Mouse (Mus musculus) neural tube, embryonic 10.5 days (tissue): ENCODE results near the gene Mpo.

Experiments used
- DNase-seq: peaks from one replicate; pipeline ENCODE4 v3.0.0-alpha.2; 2017; ENCODE audit warnings: low spot score; ENCODE audit errors: extremely low spot score

The Mpo gene

DNA sequence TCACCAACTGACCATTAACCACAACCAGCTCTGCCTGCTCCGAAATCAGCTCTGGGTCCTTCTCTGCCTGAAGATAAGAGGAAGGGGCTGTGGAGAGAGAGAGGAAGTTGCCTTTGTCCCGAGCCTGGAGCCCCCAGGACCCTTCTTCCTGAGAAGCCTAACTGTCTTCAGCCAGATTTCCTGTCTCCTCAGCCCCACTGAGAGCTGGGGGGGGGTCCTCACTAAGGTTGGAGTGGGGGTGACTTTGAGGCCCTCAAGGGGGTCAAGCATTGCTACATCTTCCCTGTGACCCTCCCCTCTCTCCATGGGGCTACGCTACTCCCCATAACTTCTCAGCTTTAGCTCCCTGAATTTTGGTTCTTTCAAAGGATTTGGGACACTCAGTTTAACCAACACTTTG, at the start of gene Mpo:
TSS of gene Mpo (plus strand) at position 122 of the 400 bp plus-strand sequence.
- DNase-seq: no peak

DNA sequence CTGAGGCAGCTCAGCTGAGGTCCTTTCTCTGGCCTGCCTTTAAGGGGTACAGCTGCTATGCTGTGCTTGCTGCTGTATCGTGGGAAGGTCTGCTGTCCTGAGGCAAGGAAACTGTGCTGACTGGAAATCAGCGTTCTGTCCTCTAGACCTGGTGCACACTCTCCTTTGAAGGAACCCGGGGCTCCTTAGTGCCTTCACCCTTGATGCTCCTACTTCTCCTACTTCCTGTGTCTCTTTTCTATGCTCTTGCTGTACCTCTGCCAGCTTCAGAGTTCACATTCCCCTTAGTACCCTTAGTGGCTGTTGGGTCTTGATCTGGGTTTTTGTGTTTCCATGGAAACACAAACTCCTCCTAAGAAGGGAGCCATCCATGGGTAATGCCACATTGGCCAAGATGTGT, 49.7 kb upstream of the Mpo start:
- DNase-seq: no peak

DNA sequence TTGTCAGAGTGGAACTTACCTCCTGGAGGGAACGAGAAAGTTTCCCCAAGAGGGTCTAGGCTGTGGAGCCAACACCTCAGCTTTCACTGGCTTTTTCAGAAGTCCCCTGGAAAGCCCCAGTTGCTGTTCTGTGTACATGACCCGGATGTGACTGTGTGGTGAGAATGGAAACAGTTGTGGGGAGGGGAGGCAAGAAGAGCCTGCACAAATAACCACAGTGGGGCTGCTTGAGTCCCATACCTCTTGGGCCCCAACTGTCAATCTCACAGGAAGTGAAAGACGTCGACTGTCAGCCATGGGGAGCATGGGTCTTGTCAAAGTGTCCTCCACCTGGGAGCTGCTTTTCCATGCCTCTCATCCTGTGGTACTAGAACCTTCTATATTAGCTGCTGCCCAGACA, 48.4 kb upstream of the Mpo start:
- DNase-seq: no peak

DNA sequence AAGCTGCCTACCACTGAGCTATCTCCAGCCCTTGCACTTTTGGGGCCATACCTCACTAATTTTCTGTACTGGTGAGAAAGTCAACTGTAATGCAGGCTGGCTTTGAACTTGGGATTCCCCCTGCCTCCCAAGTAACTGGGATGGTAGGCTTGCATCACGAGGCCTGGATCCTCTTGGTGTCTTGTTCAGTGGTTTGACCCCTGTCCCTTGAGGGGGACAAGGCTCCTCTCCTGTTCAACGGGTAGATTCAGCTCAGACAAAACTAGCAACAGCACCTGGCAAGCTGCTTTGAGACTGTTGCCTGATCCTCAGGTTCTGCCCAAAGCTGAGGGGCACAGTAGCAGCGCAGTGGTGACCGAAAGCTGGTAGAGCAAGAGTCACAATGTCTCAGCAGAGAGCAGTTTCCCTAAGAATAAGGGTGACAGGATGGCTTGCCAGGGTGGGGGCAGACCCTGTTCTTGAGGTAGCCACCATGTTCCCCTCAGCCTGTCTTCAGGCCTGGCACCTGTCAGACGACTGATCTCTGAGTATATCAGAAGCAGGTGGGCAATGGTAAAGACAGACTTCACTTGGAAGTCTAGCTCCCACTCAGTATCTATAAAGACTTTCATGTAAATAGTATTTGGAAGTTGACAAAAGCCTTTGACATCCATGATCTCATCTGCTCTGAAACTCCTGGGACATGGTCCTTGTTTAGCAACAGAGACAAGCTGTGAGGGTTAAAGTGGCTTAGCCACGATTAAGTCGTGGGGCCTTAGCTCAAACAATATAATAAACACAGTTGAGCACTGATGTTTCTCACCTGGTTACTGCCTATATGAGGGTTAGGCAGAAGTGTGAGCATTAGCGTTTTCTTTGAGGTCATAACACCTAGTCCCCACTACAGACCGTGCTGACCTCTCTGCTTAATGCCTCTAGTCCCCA, 47.5 kb upstream of the Mpo start:
- DNase-seq: no peak

DNA sequence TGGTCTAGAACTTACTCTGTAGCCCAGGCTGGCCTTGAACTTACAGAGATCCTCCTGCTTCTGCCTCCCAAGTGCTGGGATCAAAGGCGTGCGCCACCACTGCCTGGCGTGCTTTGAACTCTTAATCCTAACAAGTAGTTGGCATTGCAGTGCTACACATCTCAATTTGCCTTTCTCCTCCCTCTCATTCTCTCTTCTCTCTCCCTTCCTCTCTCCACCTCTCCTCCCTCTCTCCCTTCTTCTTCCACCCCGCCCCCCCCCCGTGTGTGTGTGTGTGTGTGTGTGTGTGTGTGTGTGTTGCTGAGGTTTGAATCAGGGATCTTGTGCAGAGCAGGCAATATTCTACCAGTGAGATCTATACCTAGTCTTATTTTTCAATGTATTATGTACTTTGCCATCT, 46.1 kb upstream of the Mpo start:
- no peak for DNase-seq

DNA sequence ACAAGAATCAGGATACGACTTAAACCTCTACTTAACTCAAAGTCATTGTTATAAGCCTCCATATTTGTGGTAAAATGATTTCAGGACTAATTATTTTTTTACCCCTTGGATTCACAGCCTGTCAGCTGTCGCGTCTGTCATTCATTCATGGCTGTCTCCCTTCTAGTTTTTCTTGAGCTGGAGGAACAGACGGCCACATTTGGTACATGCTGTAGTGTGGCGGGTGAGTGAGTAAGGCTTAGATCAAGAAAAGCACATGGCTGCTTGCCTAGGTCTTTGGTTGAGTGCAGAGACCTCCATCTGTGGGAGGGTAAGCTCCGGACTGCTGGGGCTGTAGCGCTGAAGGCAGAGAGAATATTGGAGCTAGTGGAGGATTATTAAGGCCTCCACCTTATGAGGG, 45.7 kb upstream of the Mpo start:
- DNase-seq: no peak

DNA sequence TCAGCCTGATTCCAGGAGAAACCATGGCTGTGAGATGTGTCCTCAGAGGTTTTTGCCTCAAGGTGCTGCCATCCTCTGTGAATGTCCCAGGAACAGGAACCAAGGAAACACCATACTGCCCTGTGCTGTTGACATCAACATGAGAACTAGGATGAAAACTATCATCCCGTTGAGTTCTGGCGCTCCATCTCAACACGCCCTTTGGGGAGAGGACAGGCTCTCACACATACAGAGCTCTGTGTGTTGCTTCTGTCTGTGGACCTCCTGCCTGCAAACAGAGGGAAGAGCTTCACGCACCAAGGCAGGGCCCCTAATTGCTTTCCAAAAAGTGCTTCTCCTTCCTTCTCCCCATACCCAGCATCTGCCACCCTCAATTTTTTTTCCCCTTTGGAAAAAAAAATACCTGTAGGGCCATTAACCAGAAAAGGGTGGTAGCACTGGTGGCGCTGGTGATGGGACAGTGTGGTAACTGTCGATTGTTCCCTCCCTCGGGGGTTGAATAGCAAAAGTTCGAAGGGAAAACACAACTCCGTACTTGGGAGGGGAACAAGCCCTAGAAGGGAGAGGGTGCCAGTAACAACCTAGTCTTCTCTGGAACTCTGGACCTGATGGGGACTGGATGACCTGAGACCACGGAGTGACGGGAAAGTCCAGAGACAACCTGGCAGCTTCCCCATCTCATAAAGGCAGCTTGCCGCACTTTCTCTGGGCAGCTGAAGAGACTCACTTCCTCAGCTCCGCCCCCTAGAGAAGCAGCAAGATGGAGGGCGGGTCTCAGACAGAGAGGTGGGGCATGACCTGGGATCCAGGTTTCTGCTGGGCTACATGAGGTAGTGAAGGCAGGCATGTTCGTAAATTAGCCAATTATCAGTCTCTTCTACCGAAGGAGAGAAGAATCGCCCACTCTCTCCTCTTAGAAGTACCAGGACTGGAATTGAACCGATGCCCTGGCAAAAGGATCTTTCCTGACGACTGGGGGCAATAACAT, 45.0 kb upstream of the Mpo start:
- DNase-seq: no peak

DNA sequence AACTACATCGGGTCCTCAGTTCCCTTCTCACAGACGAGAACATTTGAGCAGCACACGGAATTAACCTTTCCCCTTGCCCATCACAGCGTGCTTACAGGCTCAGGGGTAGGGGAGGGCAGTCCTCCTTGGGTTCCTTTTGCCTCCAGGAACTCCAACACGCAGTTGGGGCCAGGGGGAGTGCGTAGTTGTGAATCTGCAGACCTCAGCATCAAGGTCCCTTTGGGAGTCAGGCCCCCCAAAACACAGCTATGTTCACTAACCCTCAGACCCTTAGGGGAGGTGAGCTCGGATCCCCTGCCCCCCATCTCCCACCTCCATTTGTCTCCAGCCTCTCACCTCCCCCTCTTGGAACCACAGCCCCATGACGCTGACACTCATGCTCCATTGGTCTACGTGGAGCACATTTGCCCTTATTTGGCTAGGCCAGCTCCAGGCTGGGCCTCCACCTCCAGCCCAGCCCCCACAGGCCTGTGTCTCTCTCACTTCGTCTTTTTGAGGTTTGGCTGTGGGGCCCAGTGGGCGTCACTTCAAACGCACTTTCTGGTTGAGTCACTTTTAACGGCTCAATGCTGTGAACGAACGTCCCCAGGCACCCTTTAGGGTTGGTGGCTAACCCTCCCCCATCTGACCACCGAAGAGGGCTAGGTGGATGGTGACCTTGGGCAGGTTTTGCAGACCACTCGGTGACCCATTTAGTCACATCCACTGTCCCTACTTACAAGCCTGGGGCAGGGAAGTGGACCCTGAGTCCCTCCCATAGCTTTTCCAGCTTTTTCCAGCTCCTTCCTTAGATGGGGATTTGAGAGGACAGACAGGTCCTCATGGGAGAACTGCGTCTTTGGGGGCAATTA, 44.0 kb upstream of the Mpo start:
- DNase-seq: no peak

DNA sequence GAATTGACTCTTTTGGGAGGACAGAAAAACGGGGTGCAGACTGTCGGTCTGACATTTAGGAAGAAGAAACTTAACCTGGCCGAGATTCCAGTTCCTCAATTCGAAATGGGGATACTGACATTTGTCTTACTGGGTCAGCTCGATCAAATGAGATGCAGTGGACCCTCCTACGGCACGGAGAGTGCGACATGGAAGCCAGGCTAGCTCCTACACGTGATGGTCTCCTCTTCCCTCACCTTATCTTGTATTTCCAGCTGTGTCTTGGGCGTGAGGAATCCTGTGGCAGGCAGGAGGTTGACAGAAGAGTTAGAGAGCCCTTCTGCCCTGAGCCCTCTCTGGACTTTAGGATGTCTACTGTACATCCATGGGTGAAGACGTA, 43.3 kb upstream of the Mpo start:
- DNase-seq: no peak

DNA sequence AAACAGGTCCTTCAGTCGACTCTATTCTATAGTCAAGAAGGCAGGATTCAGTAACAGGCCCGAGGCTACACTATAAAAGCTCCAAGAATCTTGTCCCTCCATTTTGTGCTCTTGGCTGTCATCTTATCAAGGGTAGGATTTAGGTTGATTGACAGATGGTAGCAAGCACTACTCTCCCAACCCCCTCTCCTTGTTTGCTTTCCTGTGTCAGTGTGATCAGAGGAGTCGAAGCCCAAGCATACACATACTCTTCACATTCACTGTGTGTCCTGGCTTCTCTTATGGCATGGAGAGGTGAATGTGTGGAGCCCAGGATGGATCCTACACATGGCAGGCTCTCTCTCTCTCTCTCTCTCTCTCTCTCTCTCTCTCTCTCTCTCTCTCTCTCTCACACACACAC, 42.9 kb upstream of the Mpo start:
- no peak for DNase-seq

DNA sequence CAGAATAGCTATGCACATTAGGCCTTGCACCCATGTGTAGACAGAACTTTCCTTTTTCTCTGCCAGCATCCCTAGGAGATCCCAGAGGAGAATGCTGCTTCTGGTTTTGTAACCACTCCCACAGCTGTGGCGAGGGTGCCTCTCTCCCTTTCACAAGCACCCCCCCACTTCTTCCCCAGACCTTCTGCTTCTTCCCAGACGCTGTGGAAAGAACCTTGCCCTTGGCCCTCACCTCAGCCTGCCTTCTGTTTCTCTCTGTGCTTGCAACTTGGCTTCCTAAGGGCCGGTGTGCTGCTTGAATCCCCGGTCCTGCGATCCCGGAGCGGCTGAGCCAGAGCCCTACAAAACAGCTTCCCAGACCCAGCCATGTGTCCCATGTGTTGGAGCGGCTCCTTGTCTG, 42.4 kb upstream of the Mpo start:
- DNase-seq: no peak

DNA sequence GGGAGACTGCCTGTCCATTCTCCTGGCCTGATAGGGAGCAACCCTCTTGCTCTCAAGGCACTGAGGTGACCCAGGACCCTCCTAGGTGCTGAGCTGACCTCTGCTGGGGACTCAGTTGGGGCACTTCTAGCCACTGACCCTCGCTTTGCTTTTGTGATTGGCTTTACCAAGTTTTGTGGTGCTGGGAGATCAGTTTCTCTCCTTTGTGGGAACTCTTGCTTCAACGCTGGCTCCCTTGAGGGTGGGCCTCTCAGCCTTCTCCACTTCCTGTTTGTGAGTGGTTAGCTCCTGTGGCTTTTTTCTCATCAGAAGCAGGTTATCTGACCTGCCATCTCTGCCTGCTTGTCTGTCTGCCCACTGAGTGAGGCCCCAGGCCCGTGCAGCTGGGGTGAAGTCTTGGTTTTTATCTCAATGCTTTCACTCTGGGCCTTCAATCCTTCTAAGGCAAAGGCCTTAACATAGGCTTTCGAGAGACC, 41.9 kb upstream of the Mpo start:
- no peak for DNase-seq

DNA sequence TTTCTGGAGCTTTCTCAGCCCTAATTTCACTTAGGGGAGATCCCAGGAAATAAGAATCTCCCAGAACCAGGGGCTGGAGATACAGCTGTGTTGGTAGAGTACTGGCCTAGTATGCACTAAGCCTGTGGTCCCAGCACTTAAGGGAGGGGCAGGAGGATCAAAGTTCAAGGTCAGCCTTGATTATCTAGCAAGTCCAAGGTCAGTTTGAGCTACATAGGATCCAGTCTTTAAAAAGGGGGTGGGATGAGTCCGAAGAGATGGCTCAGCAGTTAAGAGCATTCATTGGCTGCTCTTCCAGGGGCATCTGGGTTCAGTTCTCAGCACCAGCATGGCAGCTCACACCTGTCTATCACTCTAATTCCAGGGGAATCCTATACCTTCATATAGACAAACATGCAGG, 41.1 kb upstream of the Mpo start:
- DNase-seq: no peak

DNA sequence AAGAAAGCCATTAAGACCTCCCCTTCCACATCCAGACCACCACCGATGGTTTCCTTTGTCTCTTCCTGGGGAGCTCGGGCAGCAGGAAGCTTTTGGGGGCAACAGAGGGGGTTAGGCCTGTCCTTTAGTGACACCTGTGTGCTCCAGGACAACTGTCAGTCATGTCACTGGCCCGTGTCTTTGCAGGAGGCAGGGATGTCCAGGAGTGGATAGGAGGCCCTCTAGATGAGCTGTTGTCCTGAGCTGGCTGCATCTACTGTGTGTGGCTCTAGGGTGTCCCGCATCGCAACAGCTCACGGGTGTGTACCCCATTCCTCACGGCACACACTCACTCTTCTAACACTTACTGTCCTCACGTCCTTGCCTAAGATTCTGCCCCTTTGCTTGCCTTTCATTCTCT, 40.1 kb upstream of the Mpo start:
- DNase-seq: no peak

DNA sequence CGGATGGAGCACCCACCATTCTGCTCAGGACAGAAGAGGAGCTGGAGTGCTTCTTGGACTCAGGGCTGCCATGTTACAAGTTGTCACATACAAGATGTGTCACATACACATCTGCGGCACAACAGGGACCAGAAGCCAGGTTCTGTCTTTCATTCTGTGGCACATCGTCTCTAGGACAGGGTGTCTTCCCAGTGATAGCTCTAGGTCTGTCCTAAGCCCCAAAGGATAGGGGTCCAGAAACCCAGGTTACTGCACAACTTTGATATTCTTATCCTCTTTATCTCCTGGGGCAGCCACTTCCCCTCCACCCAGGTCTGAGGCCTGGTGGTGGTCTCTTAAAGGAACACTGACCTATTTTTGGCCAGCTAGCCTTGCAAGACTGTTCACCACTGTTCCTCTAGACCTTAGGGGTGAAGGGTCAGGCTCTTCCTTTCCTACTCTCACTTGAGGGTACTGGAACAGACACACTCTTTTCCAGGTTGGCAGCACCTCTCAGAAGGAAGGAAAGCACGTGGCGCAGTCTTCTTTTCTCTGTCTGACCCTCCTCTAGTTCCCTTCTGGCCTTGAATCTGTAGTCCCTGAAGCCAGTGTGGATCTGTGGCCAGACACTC, 39.4 kb upstream of the Mpo start:
- DNase-seq: no peak

DNA sequence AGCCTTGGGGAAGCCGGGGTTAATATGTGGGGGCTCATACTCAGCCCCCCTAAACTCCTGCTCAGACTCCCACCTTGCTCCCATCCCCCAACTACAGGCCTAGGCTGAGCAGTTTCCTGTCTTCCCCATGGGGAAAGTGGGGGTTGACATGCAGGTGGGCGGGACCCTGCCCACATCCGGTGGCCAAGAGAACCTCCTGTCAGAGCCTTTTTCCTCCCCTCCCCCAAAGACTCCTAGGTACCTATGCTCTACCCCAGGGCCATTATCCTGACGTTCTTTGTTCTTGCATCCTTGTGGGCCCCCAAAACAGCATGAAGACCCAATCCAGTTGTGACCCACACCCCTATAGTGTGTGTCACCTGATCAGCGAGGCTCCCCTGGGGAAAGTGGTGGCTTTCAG, 38.8 kb upstream of the Mpo start:
- DNase-seq: no peak

DNA sequence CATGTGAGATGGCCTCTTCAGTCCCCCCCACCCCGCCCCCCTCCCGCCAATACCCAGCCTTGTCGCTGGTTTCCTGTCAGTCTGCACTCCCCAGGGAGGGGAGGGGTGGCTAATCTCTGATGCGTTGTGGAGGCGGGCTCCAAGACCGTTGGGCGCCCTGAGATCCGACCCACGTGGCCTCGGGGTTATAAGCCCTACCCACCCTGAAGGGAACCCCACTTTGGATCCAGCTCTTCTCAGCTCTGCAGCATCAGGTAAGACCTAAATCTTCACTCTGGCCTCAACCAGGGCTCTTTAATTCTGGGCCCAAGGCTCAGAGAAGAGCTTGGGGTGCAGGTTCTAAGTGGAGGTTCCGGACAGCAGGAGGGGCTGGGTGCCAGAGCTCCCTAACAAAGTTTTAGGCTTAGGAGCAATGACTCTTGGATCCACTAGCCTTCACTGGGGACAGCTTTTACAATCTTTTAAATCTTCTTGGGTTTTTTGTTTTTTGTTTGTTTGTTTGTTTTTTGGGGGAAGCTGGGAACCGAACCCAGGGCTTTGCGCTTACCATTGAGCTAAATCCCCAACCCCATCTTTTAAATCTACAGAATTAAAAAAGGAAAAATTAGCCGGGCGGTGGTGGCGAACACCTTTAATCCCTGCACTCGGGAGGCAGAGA, 37.9 kb upstream of the Mpo start:
- DNase-seq: no peak

DNA sequence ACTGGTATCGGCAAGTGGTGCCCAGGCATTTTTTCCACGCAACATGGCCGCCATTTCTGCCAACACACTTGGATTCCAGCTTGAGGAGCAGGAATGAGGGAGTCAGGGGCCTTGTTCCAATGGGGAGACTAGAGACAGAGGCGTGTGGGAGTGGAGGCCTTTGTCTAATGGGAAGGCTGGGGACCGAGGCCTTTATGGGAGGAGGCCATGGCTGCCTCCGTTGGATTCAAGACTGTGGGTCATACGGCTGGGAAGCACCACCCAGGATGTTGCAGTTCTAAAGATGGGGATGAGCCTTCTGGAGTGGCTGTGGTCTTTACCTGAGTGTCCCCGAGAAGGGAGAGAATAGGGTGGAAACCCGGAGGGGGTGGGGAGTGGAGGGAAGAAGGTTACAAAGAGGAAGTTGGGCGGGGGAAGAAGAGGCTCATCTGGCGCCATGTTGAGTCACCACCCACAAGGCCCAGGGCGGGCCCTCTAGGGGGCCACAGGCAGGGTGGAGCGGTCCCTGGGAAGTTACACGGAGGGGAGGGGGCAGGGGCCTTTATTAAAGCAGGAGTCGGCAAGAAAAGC, 37.0 kb upstream of the Mpo start:
- no peak for DNase-seq

DNA sequence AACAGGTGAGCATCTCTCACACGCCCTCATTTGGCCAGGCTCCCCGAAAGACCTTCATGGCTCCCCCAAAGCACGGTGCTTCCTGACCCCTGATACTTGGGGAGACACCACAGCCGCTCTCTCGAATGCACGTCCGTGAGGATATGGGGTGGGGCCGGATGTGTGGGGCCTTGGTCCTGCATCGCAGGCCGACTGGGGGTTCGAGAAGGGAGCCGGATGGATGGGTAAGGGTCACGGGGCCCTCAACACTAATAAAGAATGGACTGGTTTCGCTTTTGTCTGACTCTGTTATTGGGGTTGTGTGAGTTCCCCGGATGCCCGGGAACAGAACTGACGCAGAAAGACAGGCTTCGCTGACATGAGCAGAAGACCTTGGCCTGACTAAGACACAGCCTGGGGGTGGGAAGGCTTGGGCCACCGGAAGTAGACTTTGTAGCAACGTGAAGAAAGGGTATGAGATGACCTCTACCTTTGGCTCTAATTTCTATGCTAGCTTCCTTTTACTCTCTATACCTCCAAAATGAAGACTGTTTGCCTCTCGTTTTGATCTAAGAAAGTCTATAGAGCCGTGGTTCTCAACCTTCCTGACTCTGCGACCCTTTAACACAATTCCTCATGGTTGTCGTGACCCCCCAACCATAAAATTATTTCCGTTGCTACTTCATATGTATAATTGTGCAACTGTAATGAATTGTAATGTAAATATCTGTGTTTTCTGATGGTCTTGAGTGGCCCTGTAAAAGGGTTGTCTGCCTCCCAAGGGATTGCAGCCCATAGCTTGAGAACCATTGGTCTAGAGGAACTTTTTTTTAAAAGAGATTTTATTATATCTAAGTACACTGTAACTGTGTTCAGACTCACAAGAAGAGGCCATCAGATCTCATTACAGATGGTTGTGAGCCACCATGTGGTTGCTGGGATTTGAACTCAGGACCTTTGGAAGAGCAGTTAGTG, 36.1 kb upstream of the Mpo start:
- no peak for DNase-seq
